Mouse (Mus musculus) heart, adult 2 months (tissue): ENCODE results near the gene Gpr84.

Source experiments
- CTCF ChIP-seq: fragments of 200-600 bp; IDR thresholded peaks from 2 replicates; pipeline ENCODE4 v1.8.1; 2022; ENCODE audit warnings: antibody characterized with exemption, mild to moderate bottlenecking, moderate library complexity
- EP300 ChIP-seq: fragments of 200-500 bp; IDR thresholded peaks from 2 replicates; pipeline ENCODE4 v1.6.1; 2011; ENCODE audit warnings: low read depth, low read length, control low read depth; ENCODE audit not compliant: insufficient read depth
- POLR2A ChIP-seq: fragments of 200-500 bp; IDR thresholded peaks from 2 replicates; pipeline ENCODE4 v1.6.1; 2011; ENCODE audit warnings: mild to moderate bottlenecking, low read depth, low read length, control low read depth; ENCODE audit not compliant: insufficient read depth

- TF ChIP-seq CTCF (peak; percentile 77), POLR2A (no peak), EP300 (no peak)
Observed at GRCm38 (mm10) chr15:103279750-103280149, 30.7 kb downstream of the Gpr84 start.
